Mouse (Mus musculus): ENCODE data around the gene Trp53rka.

Trp53rka gene

GRCm38 (mm10) chr2:165485826-165486225, 7.3 kb downstream of the Trp53rka start:
- DNase-seq (ENCODE audit: low spot score), result no peak

DNA sequence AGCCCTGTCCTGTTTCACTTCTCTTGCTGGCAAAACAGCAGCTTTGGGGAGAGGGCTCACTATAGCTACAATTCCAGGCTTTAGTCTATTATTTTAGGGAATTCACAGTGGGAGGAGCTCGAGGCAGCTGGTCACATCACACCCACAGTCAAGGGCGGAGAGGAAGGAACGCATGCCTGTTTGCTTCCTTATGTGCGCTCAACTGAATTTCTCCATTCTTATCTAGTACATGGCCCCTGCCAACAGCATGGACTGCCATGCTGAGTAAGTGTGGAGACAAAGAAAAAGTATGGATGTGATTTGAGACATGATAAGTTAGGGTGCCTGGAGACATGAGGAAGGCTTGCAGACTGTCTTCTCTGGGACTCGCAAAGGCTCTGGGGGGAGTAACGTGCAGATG, 9.0 kb downstream of the Trp53rka start:
- DNase-seq (ENCODE audit: low spot score), result no peak

DNA sequence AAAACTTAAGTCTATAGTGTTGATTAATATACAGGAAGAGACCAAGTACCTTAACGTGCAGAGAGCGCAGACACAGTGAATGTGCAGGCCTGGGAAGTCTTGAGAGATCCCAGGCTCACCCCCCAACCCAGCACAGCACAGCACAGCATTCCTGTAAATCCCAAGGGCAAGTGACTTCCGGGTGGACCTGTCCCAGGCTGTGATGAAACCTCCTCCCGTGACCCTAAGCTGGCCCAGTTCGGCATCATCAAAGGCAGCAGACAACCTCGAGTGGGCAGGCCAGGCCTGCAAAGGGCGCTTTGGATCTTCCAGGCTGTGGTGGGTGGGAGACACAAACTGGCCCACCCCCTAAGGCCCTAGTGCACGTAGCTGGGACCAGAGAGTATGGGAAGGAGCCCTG, 11.1 kb downstream of the Trp53rka start:
- no peak for DNase-seq (ENCODE audit: low spot score)

- no peak for DNase-seq (ENCODE audit: low spot score)
Measured at GRCm38 (mm10) chr2:165475850-165476249, 17.3 kb downstream of the Trp53rka start.

DNA sequence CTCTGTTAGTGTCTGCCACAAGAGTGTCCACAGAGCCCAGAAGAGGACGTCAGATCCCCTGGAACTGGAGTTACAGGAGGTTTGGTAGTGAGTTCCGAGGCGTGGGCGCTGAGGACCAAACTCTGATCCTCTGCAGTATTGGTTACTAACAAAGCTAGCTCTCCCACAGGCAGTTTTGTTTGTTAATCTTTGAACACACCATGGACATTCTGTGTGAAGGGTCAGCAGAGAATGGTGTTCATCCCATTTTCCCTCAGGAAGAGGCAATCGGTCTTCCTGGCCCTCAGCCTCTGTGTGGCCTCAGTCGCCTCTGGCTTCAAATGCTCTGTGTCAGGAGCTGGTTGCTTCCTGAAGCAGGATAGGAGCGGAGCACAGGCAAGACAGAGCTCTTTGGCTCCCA, 17.7 kb downstream of the Trp53rka start:
- no peak for DNase-seq (ENCODE audit: low spot score)

DNA sequence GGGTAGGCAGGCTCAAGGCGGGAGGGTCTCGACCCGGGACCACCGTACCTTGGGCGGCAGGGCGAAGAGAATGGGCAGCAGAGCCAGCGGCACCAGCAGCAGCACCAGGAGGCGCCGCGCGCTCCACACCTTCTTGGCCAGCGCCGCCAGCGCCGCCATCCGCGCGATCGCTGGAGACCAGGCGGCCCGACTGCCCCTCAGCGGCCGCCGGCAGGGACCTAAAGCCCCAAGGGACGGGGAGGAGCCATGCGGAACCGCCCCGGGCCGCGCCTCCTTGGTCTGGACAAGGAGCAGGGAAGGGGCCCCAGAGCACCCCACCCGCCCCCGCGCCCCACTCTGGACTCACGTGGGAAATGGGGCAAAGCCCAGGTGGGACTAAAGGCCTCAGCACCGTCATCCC, 20.1 kb downstream of the Trp53rka start, which contains the start of gene Slc13a3:
TSS of gene Slc13a3 (minus strand) at position 228 of the 400 bp plus-strand sequence.
- no peak for DNase-seq (ENCODE audit: low spot score)

GRCm38 (mm10) chr2:165471943-165472342, 21.2 kb downstream of the Trp53rka start:
- no peak for DNase-seq (ENCODE audit: low spot score)

GRCm38 (mm10) chr2:165470167-165470566, 23.0 kb downstream of the Trp53rka start:
- no peak for DNase-seq (ENCODE audit: low spot score)

- no peak for DNase-seq (ENCODE audit: low spot score)
Measured at GRCm38 (mm10) chr2:165467824-165468452, 25.2 kb downstream of the Trp53rka start.

- DNase-seq (ENCODE audit: low spot score), result no peak
Measured at GRCm38 (mm10) chr2:165459663-165460062, 33.5 kb downstream of the Trp53rka start.

GRCm38 (mm10) chr2:165458189-165458588, 34.9 kb downstream of the Trp53rka start:
- no peak for DNase-seq (ENCODE audit: low spot score)

GRCm38 (mm10) chr2:165456710-165457109, 36.4 kb downstream of the Trp53rka start:
- DNase-seq (ENCODE audit: low spot score), result no peak

- DNase-seq (ENCODE audit: low spot score), result no peak
Measured at GRCm38 (mm10) chr2:165452730-165453693, 40.1 kb downstream of the Trp53rka start.

DNA sequence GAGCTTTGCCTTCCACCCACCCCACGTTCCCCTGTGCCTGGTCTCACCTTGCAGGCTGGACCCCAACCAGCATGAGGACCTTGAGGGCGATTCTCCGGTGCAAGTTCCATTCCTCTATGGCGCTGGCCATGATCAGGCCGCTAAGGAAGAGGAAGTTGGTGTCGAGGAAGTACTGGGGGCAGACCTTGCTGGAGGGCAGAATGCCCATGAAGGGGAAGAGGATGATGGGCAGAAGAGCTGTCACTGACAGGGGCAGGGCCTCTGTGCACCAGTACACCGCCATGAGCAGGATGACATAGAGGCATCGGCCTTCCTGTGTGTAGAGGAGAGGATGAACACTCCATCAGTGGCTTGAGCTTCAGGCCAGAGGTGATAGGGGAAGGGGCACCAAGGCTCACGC, 44.6 kb downstream of the Trp53rka start:
- no peak for DNase-seq (ENCODE audit: low spot score)

DNA sequence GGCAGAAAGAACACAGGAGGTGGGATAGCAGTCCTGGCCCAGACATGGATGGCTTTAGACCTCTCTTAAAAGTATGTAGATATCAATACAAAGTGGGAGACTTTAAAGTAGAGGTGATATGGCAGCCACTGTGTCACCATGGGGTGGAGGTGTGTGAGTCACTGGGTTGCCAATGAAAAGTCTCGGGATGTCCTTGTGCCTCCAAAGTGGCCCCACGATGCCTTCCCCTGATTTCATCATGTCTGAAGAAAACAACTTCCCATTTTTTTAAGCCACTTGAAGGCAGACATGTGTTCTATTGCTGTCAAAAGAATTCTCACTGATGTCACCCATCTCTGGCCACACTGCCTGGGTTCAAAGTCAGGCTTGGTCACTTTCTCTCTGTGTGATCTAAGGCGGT, 48.3 kb downstream of the Trp53rka start:
- no peak for DNase-seq (ENCODE audit: low spot score)

DNA sequence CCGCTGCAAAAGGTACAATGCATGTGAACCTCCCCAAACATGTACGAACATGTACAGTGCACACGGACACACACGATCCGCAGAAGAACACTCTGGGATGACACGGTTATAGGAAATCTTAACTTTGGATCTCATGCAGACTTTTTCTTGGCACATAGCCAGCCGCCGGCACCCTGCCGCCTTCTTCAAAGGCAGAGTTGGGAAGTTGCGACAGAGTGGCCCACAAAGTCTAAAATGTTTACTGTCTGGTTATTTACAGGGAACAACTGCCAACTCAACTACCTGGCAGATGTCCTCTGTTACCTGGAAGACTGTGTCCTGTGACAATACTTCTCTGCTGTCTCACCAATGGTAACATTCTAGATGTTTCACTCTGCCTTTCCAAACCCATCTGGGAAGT, 50.1 kb downstream of the Trp53rka start:
- no peak for DNase-seq (ENCODE audit: low spot score)

GRCm38 (mm10) chr2:165441613-165442012, 51.5 kb downstream of the Trp53rka start:
- DNase-seq (ENCODE audit: low spot score), result no peak

All from layer of hippocampus, adult 9-10 months (tissue).